Mouse (Mus musculus) erythroid progenitor cell, adult 5-6 weeks (primary cell): Measurements from ENCODE around the gene Bcl2l2. TPM values are rescaled to one million over a fixed set of nuclear protein-coding genes. Genes with fewer than 3 reads are reported as not detected.
A peak's percentile ranks its signal among the peaks of the same experiment; 100 is the strongest.

Experiments used
- ATAC-seq: replicated peaks from 2 replicates; pipeline ENCODE4 v1.8.0; 2016; ENCODE audit warnings: moderate number of reproducible peaks, mild to moderate bottlenecking, moderate TSS enrichment, inconsistent platforms; ENCODE audit not compliant: poor library complexity, low FRiP score, severe bottlenecking
- total RNA-seq, 2 experiments: library from RNA; stranded (forward) in 1 of 2; stranded (reverse) in 1 of 2; fragments of 150-400 nt in 1 of 2; fragments of 186-747, 209-891 nt in 1 of 2; gene quantifications; 2 replicates each; pipeline versions ENCODE4 v1.2.3 to v1.2.4; 2015 to 2017; ENCODE audit warnings: low replicate concordance in 2 of 2

Bcl2l2 gene
- total RNA-seq, 2 experiments from 2014 or later: 1.7 TPM; not detected in 1

- no peak for ATAC-seq
Observed at GRCm38 (mm10) chr14:54885309-54885708, 2.1 kb downstream of the Bcl2l2 start.

- no peak for ATAC-seq
Observed at GRCm38 (mm10) chr14:54892200-54892599, 9.0 kb downstream of the Bcl2l2 start, which contains the start of gene Pabpn1. TSS of gene Pabpn1 (plus strand) at chr14:54892500.

GRCm38 (mm10) chr14:54893651-54894181 is 10.5 kb downstream of the Bcl2l2 start:
- peak; percentile 97 for ATAC-seq

- ATAC-seq: peak; percentile 36; the same call in 1 of the 2 replicates
Observed at GRCm38 (mm10) chr14:54894296-54895151, 11.3 kb downstream of the Bcl2l2 start.

- no peak for ATAC-seq
Observed at GRCm38 (mm10) chr14:54897445-54897844, 14.3 kb downstream of the Bcl2l2 start.

GRCm38 (mm10) chr14:54900383-54900782 is 17.2 kb downstream of the Bcl2l2 start:
- ATAC-seq: peak; percentile 56; the same call in 1 of the 2 replicates

- ATAC-seq: no peak
Observed at GRCm38 (mm10) chr14:54903641-54904040, 20.5 kb downstream of the Bcl2l2 start.

- no peak for ATAC-seq
Observed at GRCm38 (mm10) chr14:54908682-54909081, 25.5 kb downstream of the Bcl2l2 start.

- no peak for ATAC-seq
Observed at GRCm38 (mm10) chr14:54912109-54912850, 29.1 kb downstream of the Bcl2l2 start.

GRCm38 (mm10) chr14:54912886-54913285 is 29.7 kb downstream of the Bcl2l2 start, which contains the start of gene Slc22a17:
TSS of gene Slc22a17 (minus strand) at chr14:54913132.
- no peak for ATAC-seq

GRCm38 (mm10) chr14:54913343-54913742 is 30.2 kb downstream of the Bcl2l2 start:
- ATAC-seq: no peak

GRCm38 (mm10) chr14:54920076-54920685 is 37.0 kb downstream of the Bcl2l2 start:
- ATAC-seq: no peak

GRCm38 (mm10) chr14:54924641-54925348 is 41.6 kb downstream of the Bcl2l2 start:
- 0 out of 2 replicates have a peak, but pooled peaks have one; percentile 33 for ATAC-seq

- no peak for ATAC-seq
Observed at GRCm38 (mm10) chr14:54925349-54926342, 42.5 kb downstream of the Bcl2l2 start, which contains the start of gene Efs. TSS of gene Efs (minus strand) at chr14:54926126.

- ATAC-seq: no peak
Observed at GRCm38 (mm10) chr14:54926401-54927158, 43.4 kb downstream of the Bcl2l2 start.

GRCm38 (mm10) chr14:54927296-54927695 is 44.1 kb downstream of the Bcl2l2 start:
- ATAC-seq: no peak

GRCm38 (mm10) chr14:54929801-54930200 is 46.6 kb downstream of the Bcl2l2 start:
- no peak for ATAC-seq
